In the genomic region with DNA sequence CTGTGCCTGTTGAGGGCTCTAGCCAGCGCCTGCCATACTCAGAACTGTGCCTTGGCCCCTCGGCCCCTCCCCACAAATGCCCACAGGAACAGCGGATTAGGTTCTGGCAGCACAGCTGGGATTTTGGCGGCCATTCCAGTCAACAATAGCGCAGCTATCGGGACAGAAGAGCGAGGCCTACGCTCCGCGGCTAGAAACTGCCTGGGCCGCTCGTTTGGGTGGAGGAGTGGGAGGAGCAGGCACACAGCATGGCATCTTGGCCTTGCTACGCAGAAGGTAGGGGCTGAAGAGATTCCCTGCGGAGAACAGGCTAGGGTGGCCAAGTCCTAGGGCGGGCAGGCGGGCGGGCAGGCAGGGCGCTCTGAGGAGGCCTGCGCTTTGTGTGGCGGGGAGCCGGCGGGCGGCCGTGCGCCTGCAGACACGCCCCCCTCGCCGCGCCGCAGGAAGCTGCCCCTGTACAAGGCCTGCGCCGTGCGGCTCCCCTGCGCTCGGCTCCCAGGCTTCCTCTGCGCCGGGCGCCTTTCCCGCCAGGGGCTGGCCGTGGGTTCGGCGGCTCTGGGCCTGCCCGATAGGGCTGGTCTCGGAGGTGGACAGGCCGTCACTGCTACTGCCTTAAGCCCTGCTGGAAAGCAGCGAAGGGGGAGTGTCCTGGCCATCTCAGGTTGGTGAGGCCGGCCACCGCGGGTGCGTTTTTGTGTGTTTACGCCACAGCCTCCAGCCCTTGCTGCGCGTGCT, we compare ENCODE assay signal across 8 mouse cellular contexts. TPM values are rescaled to one million over a fixed set of nuclear protein-coding genes. Genes with fewer than 3 reads are reported as not detected.
DNase-seq lines count a peak whose midpoint lies in the region; ATAC-seq and TF ChIP-seq lines count a peak whose summit lies in the region.

No protein-coding gene starts in this region.

- peaks cover 64% of the 10 kb centered on the region for H3K4me1 ChIP-seq in forebrain, embryonic 10.5 days
- H3K4me1 ChIP-seq in heart, embryonic 15.5 days (replicated peaks), result peaks cover 65% of the 10 kb centered on the region
- H3K4me1 ChIP-seq in liver, embryonic 14.5 days (replicated peaks; ENCODE audit: control insufficient read depth in 2 of 2, insufficient read depth in 2 of 2, low read length in 1 of 2), result peaks cover 32 to 38% of the 10 kb centered on the region in 2 experiments
- H3K4me1 ChIP-seq in stomach, embryonic 15.5 days, result peaks cover 37% of the 10 kb centered on the region

- WGBS in forebrain, embryonic 10.5 days, result under 1% methylated on average over 53 of the region's 53 CpGs
- WGBS in heart, embryonic 15.5 days, result under 1% methylated on average over 53 of the region's 53 CpGs
- WGBS in liver, embryonic 14.5 days (ENCODE audit: insufficient replicate concordance), result under 1% methylated on average over 53 of the region's 53 CpGs
- WGBS in stomach, embryonic 15.5 days, result under 1% methylated on average over 52 of the region's 53 CpGs

- TF ChIP-seq EP300 in liver, embryonic 14.5 days (IDR thresholded peaks at IDR 0.05; ENCODE audit: low read depth), result no peak

- H3K27me3 ChIP-seq in forebrain, embryonic 10.5 days (ENCODE audit: poor library complexity, severe bottlenecking), result no peaks in the 10 kb centered on the region
- H3K27me3 ChIP-seq in heart, embryonic 15.5 days, result no peaks in the 10 kb centered on the region
- no peaks in the 10 kb centered on the region for H3K27me3 ChIP-seq in liver, embryonic 14.5 days (ENCODE audit: control insufficient read depth, insufficient read depth, low read length)
- H3K27me3 ChIP-seq in stomach, embryonic 15.5 days (replicated peaks), result no peaks in the 10 kb centered on the region

- peak overlapping the region; percentile 90 for H3K4me2 ChIP-seq in heart, embryonic 15.5 days
- peak overlapping the region; percentile 79 for H3K4me2 ChIP-seq in liver, embryonic 14.5 days (ENCODE audit: low read depth)
- peak overlapping the region; percentile 76 for H3K4me2 ChIP-seq in stomach, embryonic 15.5 days

- H3K4me3 ChIP-seq in forebrain, embryonic 10.5 days, result peak overlapping the region; percentile 79
- H3K4me3 ChIP-seq in heart, embryonic 15.5 days, result peak overlapping the region; percentile 91
- peak overlapping the region; percentile 65 to 82 for H3K4me3 ChIP-seq in liver, embryonic 14.5 days (ENCODE audit: insufficient read depth in 1 of 2, low read depth in 2 of 2, low read length in 2 of 2)
- H3K4me3 ChIP-seq in stomach, embryonic 15.5 days (replicated peaks), result peak overlapping the region; percentile 64

- peaks cover 20% of the 10 kb centered on the region for H3K36me3 ChIP-seq in forebrain, embryonic 10.5 days (replicated peaks)
- no peaks in the 10 kb centered on the region for H3K36me3 ChIP-seq in heart, embryonic 15.5 days
- H3K36me3 ChIP-seq in liver, embryonic 14.5 days (replicated peaks; ENCODE audit: control insufficient read depth, insufficient read depth, low read depth), result no peaks in the 10 kb centered on the region
- no peaks in the 10 kb centered on the region for H3K36me3 ChIP-seq in stomach, embryonic 15.5 days

- H3K9ac ChIP-seq in heart, embryonic 15.5 days, result peak overlapping the region; percentile 90
- H3K9ac ChIP-seq in liver, embryonic 14.5 days (replicated peaks), result peak overlapping the region; percentile 68
- H3K9ac ChIP-seq in stomach, embryonic 15.5 days, result peak overlapping the region; percentile 49

- peak; percentile 78 to 83 for DNase-seq in CD8-positive naive resting alpha-beta T cell, adult 2 months (ENCODE audit: low read depth in 2 of 2, low spot score in 2 of 2)
- peak; percentile 64 for DNase-seq in c-Kit-positive CD71-negative TER-119-negative erythroid progenitor cells, embryonic 14.5 days (ENCODE audit: low read depth)
- peak; percentile 86 for DNase-seq in forebrain, embryonic 10.5 days (ENCODE audit: extremely low spot score, low spot score)
- peak; percentile 89 to 94 for DNase-seq in kidney, postnatal 25 days
- DNase-seq in liver, embryonic 14.5 days (ENCODE audit: low read depth in 3 of 3, low spot score in 3 of 3), result peak; percentile 44 to 57 (median 51)
- DNase-seq in neural tube, embryonic 10.5 days (ENCODE audit: extremely low spot score, low spot score), result peak; percentile 87

- TF ChIP-seq CTCF in liver, embryonic 14.5 days (IDR thresholded peaks at IDR 0.05; ENCODE audit: low read depth), result no peak

- no peaks in the 10 kb centered on the region for H3K9me3 ChIP-seq in forebrain, embryonic 10.5 days
- no peaks in the 10 kb centered on the region for H3K9me3 ChIP-seq in heart, embryonic 15.5 days (replicated peaks)
- H3K9me3 ChIP-seq in liver, embryonic 14.5 days (ENCODE audit: control insufficient read depth, low read length), result no peaks in the 10 kb centered on the region
- no peaks in the 10 kb centered on the region for H3K9me3 ChIP-seq in stomach, embryonic 15.5 days

- ATAC-seq in heart, embryonic 15.5 days (replicated peaks; ENCODE audit: insufficient number of reproducible peaks, insufficient read depth, low FRiP score, low read depth), result peak; percentile 90
- ATAC-seq in liver, embryonic 14.5 days (ENCODE audit: insufficient read depth), result peak; percentile 86
- ATAC-seq in stomach, embryonic 15.5 days (ENCODE audit: insufficient read depth, low FRiP score, low read depth), result peak; percentile 89

- H3K27ac ChIP-seq in forebrain, embryonic 10.5 days, result peak overlapping the region; percentile 99
- peak overlapping the region; percentile 100 for H3K27ac ChIP-seq in heart, embryonic 15.5 days
- peak overlapping the region; percentile 48 for H3K27ac ChIP-seq in liver, embryonic 14.5 days
- H3K27ac ChIP-seq in stomach, embryonic 15.5 days, result peak overlapping the region; percentile 99

RNA-seq across cellular contexts. Expression of gene Numa1, which starts 36.0 kb away (rescaled TPM):
- polyA plus RNA-seq in forebrain, embryonic 10.5 days (2016; fragmentation: Nextera tagmentation; extraction: Ambion mirVana), result 95.7 and 96.0 TPM in 2 replicates
- polyA plus RNA-seq in heart, embryonic 15.5 days (2015; fragmentation: Nextera tagmentation; extraction: Ambion mirVana), result 40.0 and 50.0 TPM in 2 replicates
- 27.4 and 28.6 TPM in 2 replicates for polyA plus RNA-seq in liver, embryonic 14.5 days (2012; rRNA removed)
- polyA plus RNA-seq in liver, embryonic 14.5 days (2014; fragmentation: Nextera tagmentation; extraction: Ambion mirVana), result 36.2 and 41.3 TPM in 2 replicates
- 56.5 and 72.2 TPM in 2 replicates for polyA plus RNA-seq in stomach, embryonic 15.5 days (2015; fragmentation: Nextera tagmentation; extraction: Ambion mirVana)

RNA-seq across cellular contexts. Expression of gene Lrrc51, which starts 36.2 kb away (rescaled TPM):
- polyA plus RNA-seq in forebrain, embryonic 10.5 days (2016; fragmentation: Nextera tagmentation; extraction: Ambion mirVana), result 10.1 and 11.9 TPM in 2 replicates
- polyA plus RNA-seq in heart, embryonic 15.5 days (2015; fragmentation: Nextera tagmentation; extraction: Ambion mirVana), result 3.9 and 4.6 TPM in 2 replicates
- 1.3 and 1.4 TPM in 2 replicates for polyA plus RNA-seq in liver, embryonic 14.5 days (2012; rRNA removed)
- 1.8 and 2.1 TPM in 2 replicates for polyA plus RNA-seq in liver, embryonic 14.5 days (2014; fragmentation: Nextera tagmentation; extraction: Ambion mirVana)
- polyA plus RNA-seq in stomach, embryonic 15.5 days (2015; fragmentation: Nextera tagmentation; extraction: Ambion mirVana), result 8.3 and 9.3 TPM in 2 replicates

RNA-seq across cellular contexts. Expression of gene Il18bp, which starts 48.6 kb away (rescaled TPM):
- polyA plus RNA-seq in forebrain, embryonic 10.5 days (2016; fragmentation: Nextera tagmentation; extraction: Ambion mirVana), result 3.9 TPM in 2 replicates
- 1.5 and 2.3 TPM in 2 replicates for polyA plus RNA-seq in heart, embryonic 15.5 days (2015; fragmentation: Nextera tagmentation; extraction: Ambion mirVana)
- polyA plus RNA-seq in liver, embryonic 14.5 days (2012; rRNA removed), result 12.7 and 14.8 TPM in 2 replicates
- 15.0 and 15.9 TPM in 2 replicates for polyA plus RNA-seq in liver, embryonic 14.5 days (2014; fragmentation: Nextera tagmentation; extraction: Ambion mirVana)
- 2.3 and 3.1 TPM in 2 replicates for polyA plus RNA-seq in stomach, embryonic 15.5 days (2015; fragmentation: Nextera tagmentation; extraction: Ambion mirVana)

Comparison
In these comparisons a context has a peak if more than half of its experiments do, and no peak if none do; other contexts are left out.
1. Peak in every context shown above with its lines: DNase-seq, ATAC-seq, H3K4me3 ChIP-seq and H3K27ac ChIP-seq.
2. H3K27ac ChIP-seq: peak in every context shown above with its lines; median percentile 100 in heart, embryonic 15.5 days; 99 in forebrain, embryonic 10.5 days; 99 in stomach, embryonic 15.5 days; 48 in liver, embryonic 14.5 days.